Mouse (Mus musculus): ENCODE data around the gene Toporsl.

GRCm38 (mm10) chr4:52557672-52558071 lies 38.4 kb upstream of the Toporsl start:
- TF ChIP-seq CHD2 (IDR thresholded peaks at IDR 0.05; ENCODE audit: low read depth, low read length) (no peak), ZNF384 (IDR thresholded peaks at IDR 0.05; ENCODE audit: low read depth, low read length) (no peak), MAFK (IDR thresholded peaks at IDR 0.05; ENCODE audit: insufficient read depth, low read depth, low read length) (no peak), HCFC1 (IDR thresholded peaks at IDR 0.05; ENCODE audit: borderline replicate concordance, insufficient read depth, low read length) (no peak)

All from ES-E14 (cell line).